Mouse (Mus musculus): ENCODE results near the gene A930017K11Rik.
A peak's percentile ranks its signal among the peaks of the same experiment; 100 is the strongest.

A930017K11Rik gene

DNA sequence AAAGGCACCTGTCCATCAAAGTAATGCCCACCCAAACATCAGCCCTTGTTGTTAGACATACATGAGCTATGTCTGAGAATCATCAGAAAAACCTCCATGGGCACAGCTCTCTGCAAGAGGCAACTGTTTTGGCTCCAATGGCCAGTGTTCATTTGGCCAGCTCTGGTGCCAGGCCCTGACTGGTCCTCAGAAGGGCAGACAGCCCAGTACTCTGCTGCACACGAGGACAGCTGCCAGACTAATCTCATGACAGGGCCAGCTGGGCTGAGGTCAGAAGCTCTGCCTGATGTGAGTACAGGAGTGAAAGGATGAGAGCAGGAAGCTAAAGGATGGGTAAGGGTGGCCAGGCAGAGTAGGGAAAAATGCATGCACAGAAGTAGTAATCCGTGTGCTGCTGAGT is 27.0 kb downstream of the A930017K11Rik start:
- DNase-seq (ENCODE audit: low spot score): no peak

DNA sequence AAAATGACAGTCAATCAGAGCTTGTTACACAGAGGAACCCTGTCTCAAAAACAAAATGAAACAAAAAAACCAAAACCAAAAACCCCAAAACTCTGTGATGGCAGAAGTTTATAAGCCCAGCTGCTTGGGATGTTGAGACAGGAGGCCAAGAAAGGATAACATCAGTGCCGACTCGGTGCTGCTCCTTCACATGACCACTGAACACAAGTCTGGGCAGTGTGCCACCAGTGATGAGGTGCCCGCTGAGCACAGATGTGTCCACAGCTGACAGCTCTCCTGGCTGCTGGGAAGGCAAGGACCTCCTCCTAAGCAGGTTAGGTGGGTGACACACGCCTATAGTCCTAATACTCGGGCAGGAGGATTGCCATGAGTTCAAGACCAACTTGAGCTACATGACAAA is 30.2 kb downstream of the A930017K11Rik start:
- no peak for DNase-seq (ENCODE audit: low spot score)

DNA sequence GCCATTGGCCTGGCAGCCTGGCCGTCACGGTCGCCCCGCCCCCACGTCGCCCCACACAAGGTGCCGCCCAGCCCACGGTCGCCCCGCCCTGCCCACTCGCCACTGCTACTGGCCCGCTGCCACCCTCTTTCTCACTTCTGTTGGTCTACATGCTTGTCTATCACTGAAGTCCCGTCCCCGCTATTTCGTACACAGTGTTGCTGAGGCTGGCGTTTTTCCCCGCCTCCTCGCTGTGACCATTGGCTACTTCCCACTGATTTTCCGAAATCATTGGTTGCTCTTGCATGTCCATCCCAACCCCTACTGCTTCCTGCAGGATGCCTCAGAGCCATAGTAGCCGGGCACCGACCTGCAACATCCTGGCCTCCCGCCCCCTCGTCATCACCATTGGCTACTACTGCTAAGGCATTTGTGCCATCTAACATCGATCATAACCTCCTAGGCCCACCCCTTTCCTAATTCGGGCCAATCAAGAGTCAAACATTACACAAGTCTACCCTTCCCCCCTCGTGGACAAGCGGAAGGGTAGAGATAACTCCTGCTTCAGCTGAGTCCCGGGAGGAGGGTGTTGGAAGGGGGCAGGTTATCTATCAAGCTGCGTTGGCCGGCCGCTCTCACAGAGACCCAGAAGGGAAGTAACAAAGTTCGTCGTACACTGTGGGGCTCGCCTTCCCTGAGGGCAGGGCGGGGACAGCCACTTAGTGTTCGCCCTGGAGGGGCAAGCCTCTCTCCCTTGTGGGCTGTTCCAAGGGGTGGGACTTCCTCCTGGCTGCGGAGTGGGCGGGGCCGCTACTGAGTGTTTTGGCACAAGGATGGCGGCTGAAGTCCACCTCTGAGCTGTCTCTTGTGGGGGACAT is 32.4 kb downstream of the A930017K11Rik start:
- peak; percentile 100 for DNase-seq (ENCODE audit: low spot score)

DNA sequence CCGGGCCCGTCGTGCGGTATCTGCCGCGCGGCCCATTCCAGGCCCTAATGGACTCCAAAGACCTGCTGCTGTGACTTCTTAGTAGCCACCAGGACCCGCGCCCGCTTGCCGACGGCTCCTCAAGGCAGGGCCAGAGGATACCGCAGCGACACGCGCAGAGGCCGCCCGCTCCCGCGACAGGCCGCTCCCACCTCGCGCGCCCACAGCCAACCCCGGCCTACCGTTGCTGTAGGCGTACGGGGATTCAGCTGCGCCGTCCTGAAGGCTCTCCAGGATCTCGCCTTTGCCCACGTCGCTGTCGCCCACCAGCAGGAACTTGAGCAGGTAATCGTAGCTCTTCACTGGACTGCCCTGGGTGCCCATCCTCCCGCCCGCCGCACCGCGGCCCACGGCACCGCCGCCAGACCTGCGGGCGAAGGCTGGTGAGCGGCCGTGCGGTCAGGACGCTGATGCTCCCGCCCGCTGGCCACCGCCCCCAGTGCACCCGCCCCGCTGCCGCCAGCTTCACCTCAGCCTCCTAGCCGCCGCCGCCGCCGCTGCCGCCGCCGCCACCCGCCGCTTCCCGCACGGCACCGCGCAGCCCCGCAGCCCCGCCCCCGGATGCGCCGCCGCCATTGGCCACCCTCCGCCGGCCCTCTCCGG is 33.1 kb downstream of the A930017K11Rik start, which contains the start of gene Rab40c:
Gene Rab40c, minus strand, starts transcription at position 584 of the 642 bp plus-strand sequence.
- peak; percentile 61 for DNase-seq (ENCODE audit: low spot score)

DNA sequence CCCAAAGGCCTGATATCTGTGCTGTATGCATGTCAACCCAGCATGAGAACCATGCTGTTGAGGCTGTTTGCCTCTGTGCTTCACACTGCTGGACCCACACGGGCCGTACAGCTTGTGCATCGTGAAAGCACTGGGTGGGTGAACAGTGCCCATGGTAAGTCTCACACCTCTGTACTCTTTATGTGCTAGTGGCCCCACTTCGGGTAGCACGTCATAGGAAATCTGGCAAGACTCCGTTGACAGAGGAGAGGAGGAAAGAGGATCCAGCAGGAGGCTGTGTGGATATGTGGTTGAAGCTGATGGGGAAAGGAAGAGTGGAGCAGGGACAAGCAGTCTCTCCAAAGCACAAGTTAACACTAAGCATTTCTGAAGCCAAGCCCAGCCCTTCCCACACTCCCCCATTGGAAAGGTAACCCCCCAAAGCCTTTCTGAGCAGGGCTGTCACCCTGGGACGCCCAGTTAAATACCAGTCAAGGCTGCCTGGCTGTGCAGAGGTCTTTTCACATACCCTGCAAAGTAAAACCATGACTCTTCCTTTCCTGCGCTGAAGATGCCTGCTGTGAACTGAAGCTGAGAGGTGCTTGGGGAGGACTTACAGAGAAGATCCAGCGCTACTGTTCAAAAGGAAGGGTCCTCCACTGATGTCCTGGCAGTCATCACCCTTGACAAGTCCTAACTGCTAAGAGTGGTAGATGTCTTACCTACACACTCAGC is 34.2 kb downstream of the A930017K11Rik start:
- DNase-seq (ENCODE audit: low spot score): no peak

DNA sequence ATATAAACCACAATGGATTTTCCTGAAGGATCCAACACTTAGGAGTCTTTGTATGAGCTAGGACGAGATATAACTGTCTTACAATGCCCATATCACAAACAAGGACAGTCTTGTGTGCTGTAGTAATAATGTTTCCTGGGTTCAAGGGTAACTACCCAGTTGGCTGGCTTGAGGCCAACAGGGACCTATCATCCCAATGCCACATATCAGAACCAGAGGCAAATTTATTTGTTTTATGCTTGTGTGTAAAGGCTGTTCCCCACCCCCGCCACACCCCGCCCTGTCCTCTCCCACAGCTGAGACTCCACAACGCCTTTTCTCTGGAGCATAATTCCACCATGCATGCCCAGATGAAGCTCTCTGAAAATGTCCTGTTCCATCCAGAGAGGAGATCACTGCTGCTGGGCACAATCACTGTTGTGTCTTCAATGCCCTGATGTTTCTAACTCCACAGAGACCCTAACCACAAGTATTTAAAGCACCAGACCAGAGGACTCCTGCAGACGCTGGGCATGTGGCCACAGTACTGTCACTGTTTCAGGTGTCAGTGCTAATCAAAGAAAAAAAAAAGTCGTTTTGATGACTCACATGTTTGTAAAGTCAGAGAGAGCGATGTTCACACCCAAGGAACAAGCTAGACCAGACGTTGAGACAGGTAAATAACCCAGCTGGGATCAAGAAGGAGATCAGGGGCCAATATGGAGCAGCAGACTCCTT is 35.3 kb downstream of the A930017K11Rik start:
- no peak for DNase-seq (ENCODE audit: low spot score)

DNA sequence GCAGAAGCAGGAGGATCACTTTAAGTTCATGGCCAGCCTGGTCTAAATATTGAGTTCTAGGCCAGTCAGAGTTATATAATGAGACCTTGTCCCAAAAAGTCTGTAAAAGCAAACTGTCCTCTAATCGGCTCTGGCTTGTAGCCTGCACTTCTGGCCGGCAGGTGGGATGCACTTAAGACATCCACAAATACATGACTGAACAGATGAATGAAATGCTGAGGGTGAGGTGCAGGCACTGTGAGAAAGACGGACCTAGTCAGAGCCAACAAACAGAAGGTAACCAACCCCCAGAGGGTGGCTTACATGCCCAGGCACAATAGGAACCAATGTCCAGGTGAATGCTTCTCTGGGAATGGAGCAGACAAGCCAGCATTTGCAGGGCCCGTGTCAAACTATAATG is 38.1 kb downstream of the A930017K11Rik start:
- no peak for DNase-seq (ENCODE audit: low spot score)

DNA sequence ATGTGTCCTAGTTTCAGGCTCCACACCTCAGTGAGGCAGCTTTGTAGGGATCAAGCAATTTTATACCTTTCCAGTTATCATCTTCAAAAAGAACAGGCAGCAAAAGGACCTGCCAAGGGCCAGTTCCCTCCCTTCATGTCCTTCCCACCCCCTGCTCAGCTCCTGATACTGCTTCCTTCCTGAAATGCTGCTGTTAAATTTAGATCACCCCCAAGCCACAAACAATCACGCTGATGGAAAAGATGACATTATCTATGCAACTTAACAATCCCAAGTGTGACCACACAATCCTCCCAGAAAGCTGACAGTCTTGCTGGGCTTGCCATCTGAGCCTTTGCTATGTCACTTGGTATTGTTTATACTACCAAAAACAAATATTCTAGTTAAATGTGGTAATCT is 38.5 kb downstream of the A930017K11Rik start:
- no peak for DNase-seq (ENCODE audit: low spot score)

DNA sequence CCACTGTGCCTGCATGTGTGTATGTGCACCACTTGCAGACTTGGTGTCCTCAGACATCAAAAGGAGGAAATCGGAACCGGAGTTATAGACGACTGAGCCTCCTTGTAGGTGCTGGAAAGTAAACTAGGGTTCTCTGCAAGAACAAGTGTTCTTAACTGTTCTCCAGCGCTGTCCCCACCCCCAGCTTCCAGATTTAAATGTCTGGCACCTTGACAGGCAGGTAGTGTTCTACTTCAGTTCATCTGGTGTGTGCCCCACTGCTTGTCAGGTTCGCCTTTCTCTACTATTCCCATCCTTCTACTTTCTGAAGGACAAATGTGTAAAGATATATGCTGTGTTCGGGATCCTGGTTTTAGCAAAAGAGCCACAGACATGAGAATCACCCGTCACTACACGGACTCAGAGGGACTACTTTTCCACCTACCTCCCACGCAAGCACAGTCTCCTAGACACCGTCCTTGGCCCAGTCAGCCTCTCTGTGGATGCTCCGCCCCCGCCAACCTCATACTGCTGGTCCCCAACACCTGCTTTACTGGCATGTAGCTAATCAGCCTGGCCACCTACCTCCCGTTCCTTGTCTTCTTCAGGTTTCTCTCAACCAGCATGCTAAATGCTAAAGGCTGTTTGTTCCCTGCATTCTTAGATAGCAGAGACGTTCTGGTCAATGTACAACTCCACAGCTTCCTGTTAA is 39.0 kb downstream of the A930017K11Rik start:
- no peak for DNase-seq (ENCODE audit: low spot score)

DNA sequence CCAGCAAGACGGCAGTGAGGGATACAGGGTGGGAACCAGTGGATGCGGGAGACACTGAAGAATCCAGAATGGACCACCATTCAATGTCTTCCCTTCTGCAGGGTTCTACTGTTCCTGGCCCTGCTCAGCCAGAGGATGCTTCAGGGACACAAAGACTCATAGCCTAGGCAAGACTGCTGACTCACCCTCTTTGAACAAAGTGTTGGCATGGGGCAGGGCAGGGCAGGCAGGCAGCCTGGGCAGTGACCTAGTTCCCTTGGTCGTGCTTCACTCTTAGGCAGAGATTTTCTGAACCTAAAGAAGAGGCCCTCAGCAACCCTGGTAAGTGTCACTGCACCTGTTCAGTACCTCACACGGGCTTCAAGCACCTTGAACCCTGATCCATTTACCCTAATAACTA is 40.5 kb downstream of the A930017K11Rik start:
- DNase-seq (ENCODE audit: low spot score): no peak

DNA sequence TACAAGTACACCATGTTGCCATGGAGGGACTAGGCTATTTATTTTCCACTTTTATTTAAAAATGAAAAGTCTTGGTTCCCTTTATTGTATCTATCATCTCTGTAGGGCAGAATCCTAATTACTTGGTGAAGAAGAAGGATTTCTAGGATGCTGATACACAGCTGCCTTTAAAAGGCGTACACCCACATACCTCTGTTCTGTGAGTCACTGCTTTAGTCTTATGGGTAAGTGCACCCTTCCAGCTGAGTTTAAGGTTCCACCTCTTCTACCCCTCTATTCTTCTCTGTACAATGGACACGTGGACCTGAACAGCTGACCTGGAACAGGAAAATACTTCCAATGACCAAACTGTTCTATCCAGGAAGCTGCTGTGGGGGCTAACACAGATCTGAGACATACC is 44.7 kb downstream of the A930017K11Rik start:
- no peak for DNase-seq (ENCODE audit: low spot score)

DNA sequence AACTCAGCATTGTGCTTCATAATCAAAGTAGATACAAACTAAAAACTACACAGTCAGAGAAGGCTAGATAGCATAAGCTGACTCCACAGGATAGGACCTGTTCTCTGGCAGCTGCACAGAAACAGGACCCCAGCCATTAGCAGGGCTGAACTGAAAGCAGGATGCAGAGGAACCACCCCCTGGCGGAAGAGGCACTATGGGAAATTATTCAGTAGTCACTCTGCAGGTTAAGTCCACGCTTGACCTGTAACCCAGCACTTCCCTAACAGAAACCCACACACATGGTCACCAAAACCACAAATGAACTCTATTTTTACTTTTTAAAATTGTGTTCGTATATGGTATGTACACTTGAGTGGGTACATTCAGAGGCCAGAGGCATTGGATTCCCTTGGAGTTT is 49.3 kb downstream of the A930017K11Rik start:
- DNase-seq (ENCODE audit: low spot score): no peak

DNA sequence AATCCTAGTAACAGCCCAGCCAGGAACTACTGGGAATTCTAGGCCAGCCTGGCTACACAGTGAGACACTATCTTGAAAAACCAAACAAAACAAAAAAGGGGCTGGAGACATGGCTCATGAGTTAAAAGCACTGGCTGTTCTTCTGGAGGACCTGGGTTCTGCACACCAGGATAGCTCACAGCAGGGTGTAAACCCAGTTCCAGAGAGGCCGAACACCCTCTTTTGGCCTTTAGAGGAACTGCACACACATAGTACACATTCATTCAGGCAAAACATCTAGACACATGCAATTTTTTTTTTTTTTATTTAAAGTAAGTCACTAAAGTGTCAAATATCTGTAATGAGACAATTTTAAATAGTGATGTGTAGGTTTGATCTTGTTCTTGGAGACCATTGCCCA is 52.2 kb downstream of the A930017K11Rik start:
- no peak for DNase-seq (ENCODE audit: low spot score)
